Mouse (Mus musculus) forebrain, embryonic 16.5 days (tissue): ENCODE data around the gene Cxcl5. TPM values are rescaled to one million over a fixed set of nuclear protein-coding genes. Genes with fewer than 3 reads are reported as not detected.

Experiments used
- ATAC-seq: fragments of 200-750 bp; cut with Nextera tagmentation; 2 replicates; pipeline ENCODE4 v1.8.0; 2017; ENCODE audit warnings: mild to moderate bottlenecking, moderate library complexity
- H3K27ac ChIP-seq: fragments of 300-500 bp; sonication (generic); 2 replicates; pipeline ENCODE4 v1.5.1; 2014; ENCODE audit warnings: low read length, control low read depth
- H3K27me3 ChIP-seq: fragments of 300-500 bp; sonication (generic); replicated peaks from 2 replicates; pipeline ENCODE4 v1.6.1; 2014; ENCODE audit warnings: low read length; ENCODE audit not compliant: control insufficient read depth, insufficient read depth
- H3K36me3 ChIP-seq: fragments of 300-500 bp; sonication (generic); 2 replicates; pipeline ENCODE4 v1.6.1; 2014; ENCODE audit not compliant: control insufficient read depth, insufficient read depth
- H3K4me1 ChIP-seq: fragments of 300-500 bp; sonication (generic); replicated peaks from 2 replicates; pipeline ENCODE4 v1.6.1; 2014; ENCODE audit warnings: low read length; ENCODE audit not compliant: control insufficient read depth, insufficient read depth
- H3K4me2 ChIP-seq: fragments of 300-500 bp; sonication (generic); 2 replicates; pipeline ENCODE4 v1.6.1; 2014; ENCODE audit warnings: mild to moderate bottlenecking, low read length, control low read depth
- H3K4me3 ChIP-seq: fragments of 300-500 bp; sonication (generic); replicated peaks from 2 replicates; pipeline ENCODE4 v1.5.1; 2014; ENCODE audit warnings: mild to moderate bottlenecking, low read length, control low read depth
- H3K9ac ChIP-seq: fragments of 300-500 bp; sonication (generic); replicated peaks from 2 replicates; pipeline ENCODE4 v1.6.1; 2014; ENCODE audit warnings: low read depth, low read length, control low read depth
- H3K9me3 ChIP-seq: fragments of 300-500 bp; sonication (generic); 2 replicates; pipeline ENCODE4 v1.6.1; 2016; ENCODE audit warnings: low read length; ENCODE audit not compliant: control insufficient read depth
- WGBS: fragments of 180-500 bp; shearing (Covaris S2); extraction: QIAGEN DNeasy Blood & Tissue Kit; methylation state at CpG from one replicate; pipeline ENCODE4 v1.1.7; 2014; 5-methylcytosine and 5-hydroxymethylcytosine counted together
- microRNA-seq: library from miRNA; unstranded; fragments of <30 nt; microRNA quantifications from one replicate; pipeline ENCODE4, GENCODE M21; 2017
- polyA plus RNA-seq: library from polyadenylated mRNA; unstranded; fragments of >200 nt; fragmentation: Nextera tagmentation; extraction: Ambion mirVana; gene quantifications from 2 replicates; pipeline ENCODE4 v1.2.1, GENCODE M21; 2015

The Cxcl5 gene
- polyA plus RNA-seq, 1 experiment from 2014 or later, result 0.14 TPM

DNA sequence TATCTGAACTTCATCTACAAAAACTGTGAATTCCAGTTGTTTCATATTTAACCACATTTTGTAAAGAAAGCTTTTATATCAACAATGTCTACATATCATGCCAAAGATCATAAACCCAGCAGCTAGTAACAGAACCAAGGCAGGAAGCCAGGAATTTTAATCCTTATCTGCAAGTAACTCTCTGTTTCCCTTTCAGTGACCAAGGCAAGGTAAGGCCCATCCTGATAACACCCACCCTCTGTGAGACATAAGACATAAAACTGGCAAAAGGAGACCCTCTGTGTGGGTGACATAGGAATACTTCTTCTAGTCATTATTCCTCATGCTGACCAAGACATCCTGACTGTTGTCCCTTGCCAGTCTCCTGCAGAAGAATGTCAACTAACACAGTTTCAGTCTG, 45.4 kb downstream of the Cxcl5 start:
- H3K27ac ChIP-seq, result no peak overlapping the region
- no peak for ATAC-seq
- H3K9me3 ChIP-seq, result no peaks in the 10 kb centered on the region
- H3K27me3 ChIP-seq, result no peaks in the 10 kb centered on the region
- H3K4me1 ChIP-seq, result no peaks in the 10 kb centered on the region
- no peak overlapping the region for H3K9ac ChIP-seq
- H3K36me3 ChIP-seq, result no peaks in the 10 kb centered on the region
- H3K4me3 ChIP-seq, result no peak overlapping the region
- no peak overlapping the region for H3K4me2 ChIP-seq

DNA sequence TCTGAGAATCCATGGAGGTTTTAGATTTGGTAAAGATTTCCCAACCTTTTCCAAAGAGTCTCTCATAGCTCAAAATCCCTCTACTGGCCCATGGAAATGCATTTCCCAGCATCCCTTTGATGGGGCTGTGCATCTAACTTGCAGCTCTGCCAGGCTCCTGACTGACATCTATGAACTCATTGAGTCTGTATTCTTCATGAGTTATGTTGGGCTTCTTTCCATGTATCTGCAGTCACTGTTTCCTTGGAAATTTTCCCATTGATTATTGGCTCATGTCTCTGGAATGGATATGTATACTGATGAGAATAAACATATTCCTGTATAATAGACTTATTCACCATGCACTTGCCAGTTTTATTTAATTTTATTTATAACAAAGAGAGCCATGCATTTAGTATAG, 46.9 kb downstream of the Cxcl5 start:
- ATAC-seq, result no peak
- no peak overlapping the region for H3K4me3 ChIP-seq

DNA sequence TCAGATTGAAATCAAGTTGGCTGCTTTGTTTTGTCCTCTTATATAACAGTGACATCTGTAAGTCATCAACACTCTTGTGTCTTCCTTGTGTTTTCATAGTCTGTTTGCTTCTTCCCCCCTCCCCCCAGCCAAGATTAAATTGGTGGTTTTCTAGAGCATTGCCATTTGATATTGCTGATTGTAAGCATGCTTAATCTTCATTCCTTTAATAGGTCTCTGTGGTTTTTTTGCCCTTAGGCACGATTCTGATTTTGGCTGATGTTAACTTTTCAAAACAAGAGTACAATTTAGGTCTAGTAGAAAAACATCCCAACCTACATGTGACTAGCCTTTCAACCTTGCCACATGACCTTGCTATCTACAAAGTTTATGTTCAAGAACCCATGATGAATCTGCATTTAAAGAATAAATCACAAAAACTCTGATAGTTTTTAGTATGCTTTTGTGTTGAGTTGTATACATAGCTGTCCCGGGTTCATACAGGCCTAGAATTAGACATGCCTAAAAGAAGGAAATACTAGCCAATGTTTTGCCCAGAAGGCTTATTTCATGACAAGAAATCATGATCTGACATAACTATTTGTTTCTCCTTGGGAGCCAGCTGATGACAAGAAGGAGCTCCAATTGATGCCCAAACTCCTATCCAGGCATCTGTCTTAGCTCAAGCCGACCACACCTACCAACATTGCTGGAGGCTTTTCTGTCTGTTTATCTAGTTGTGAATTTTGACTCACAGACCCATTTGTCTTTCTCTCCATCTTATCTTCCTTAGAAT, 48.2 kb downstream of the Cxcl5 start:
- 90% methylated on average over 3 of the region's 3 CpGs for WGBS
- H3K36me3 ChIP-seq, result no peaks in the 10 kb centered on the region
- no peak overlapping the region for H3K4me3 ChIP-seq
- H3K9me3 ChIP-seq, result no peaks in the 10 kb centered on the region
- H3K4me1 ChIP-seq, result no peaks in the 10 kb centered on the region
- no peak for ATAC-seq
- H3K9ac ChIP-seq, result no peak overlapping the region
- H3K27ac ChIP-seq, result no peak overlapping the region
- H3K4me2 ChIP-seq, result no peak overlapping the region
- H3K27me3 ChIP-seq, result no peaks in the 10 kb centered on the region

More for the DNA sequence above, 46.9 kb downstream of the Cxcl5 start:
- no peaks in the 10 kb centered on the region for H3K27me3 ChIP-seq
- no peak overlapping the region for H3K27ac ChIP-seq
- H3K9ac ChIP-seq, result no peak overlapping the region
- no peaks in the 10 kb centered on the region for H3K9me3 ChIP-seq
- no peaks in the 10 kb centered on the region for H3K36me3 ChIP-seq
- no peak overlapping the region for H3K4me2 ChIP-seq
- no peaks in the 10 kb centered on the region for H3K4me1 ChIP-seq

Small RNAs within 50 kb of the gene (microRNA-seq; reads per million reads assigned to microRNA genes)
- not detected for gene Gm24322

Other genes with a start within 250 kb of the Cxcl5 start
- not detected in 2 replicates for gene Afm, start 240.4 kb upstream of the Cxcl5 start, polyA plus RNA-seq
- gene 5830473C10Rik, start 198.3 kb upstream of the Cxcl5 start, polyA plus RNA-seq, result not detected in 2 replicates
- 0.86 and 0.92 TPM in 2 replicates for gene Rassf6, start 118.7 kb upstream of the Cxcl5 start, polyA plus RNA-seq
- 0.79 and 1.4 TPM in 2 replicates for gene Ppbp, start 9.2 kb downstream of the Cxcl5 start, polyA plus RNA-seq
- 27.8 and 43.3 TPM in 2 replicates for gene Pf4, start 13.1 kb downstream of the Cxcl5 start, polyA plus RNA-seq
- gene Cxcl3, start 26.7 kb downstream of the Cxcl5 start, polyA plus RNA-seq, result 0.28 TPM in 1 of 2 replicates, not detected in the other
- not detected in 2 replicates for gene Cxcl15, start 35.2 kb downstream of the Cxcl5 start, polyA plus RNA-seq
- gene Cxcl1, start 131.9 kb downstream of the Cxcl5 start, polyA plus RNA-seq, result 0.17 TPM in 1 of 2 replicates, not detected in the other
- not detected in 2 replicates for gene Cxcl2, start 144.5 kb downstream of the Cxcl5 start, polyA plus RNA-seq
- 58.7 and 62.8 TPM in 2 replicates for gene Mthfd2l, start 171.8 kb downstream of the Cxcl5 start, polyA plus RNA-seq